Mouse (Mus musculus) c-Kit-positive CD71-positive TER-119-negative erythroid progenitor cells, embryonic 14.5 days (primary cell): Measurements from ENCODE around the gene Zbtb9.
"Not testable (repeated sequence)": the region's sequence is repeated elsewhere in the genome, so short reads cannot be mapped to it uniquely, and the experiment has no call there.

Source experiments
- DNase-seq: peaks from one replicate; pipeline ENCODE4 v3.0.0-alpha.2; 2013; ENCODE audit warnings: low read depth

The Zbtb9 gene

GRCm38 (mm10) chr17:26972703-26973574 is at the start of gene Zbtb9:
Zbtb9 (plus strand) TSS chr17:26973167.
- peak; percentile 92 for DNase-seq

- DNase-seq, result not testable (repeated sequence)
Measured at GRCm38 (mm10) chr17:26925414-26925813, 47.6 kb upstream of the Zbtb9 start.

GRCm38 (mm10) chr17:26931795-26932194 is 41.2 kb upstream of the Zbtb9 start:
- DNase-seq, result not testable (repeated sequence)

- DNase-seq, result peak; percentile 81
Measured at GRCm38 (mm10) chr17:26932839-26933398, 40.0 kb upstream of the Zbtb9 start, which contains the start of gene Phf1. Phf1 (plus strand) TSS chr17:26933052.

- DNase-seq, result no peak
Measured at GRCm38 (mm10) chr17:26933419-26933818, 39.5 kb upstream of the Zbtb9 start.

- no peak for DNase-seq
Measured at GRCm38 (mm10) chr17:26933885-26934827, 38.8 kb upstream of the Zbtb9 start.

GRCm38 (mm10) chr17:26935027-26935426 is 37.9 kb upstream of the Zbtb9 start:
- no peak for DNase-seq

GRCm38 (mm10) chr17:26936453-26936852 is 36.5 kb upstream of the Zbtb9 start:
- DNase-seq, result no peak

GRCm38 (mm10) chr17:26936921-26937695 is 35.9 kb upstream of the Zbtb9 start:
- DNase-seq, result no peak

- DNase-seq, result no peak
Measured at GRCm38 (mm10) chr17:26937883-26938695, 34.9 kb upstream of the Zbtb9 start.

GRCm38 (mm10) chr17:26938731-26939130 is 34.2 kb upstream of the Zbtb9 start:
- DNase-seq, result no peak

GRCm38 (mm10) chr17:26939178-26939972 is 33.6 kb upstream of the Zbtb9 start, which contains the start of gene Cuta:
Cuta (minus strand) TSS chr17:26939569.
- DNase-seq, result peak; percentile 99

GRCm38 (mm10) chr17:26939973-26940300 is 33.0 kb upstream of the Zbtb9 start:
- DNase-seq, result no peak

GRCm38 (mm10) chr17:26941031-26941789 is 31.8 kb upstream of the Zbtb9 start, which contains the start of gene Syngap1:
Syngap1 (plus strand) TSS chr17:26941253.
- DNase-seq, result no peak

GRCm38 (mm10) chr17:26941841-26942570 is 31.0 kb upstream of the Zbtb9 start:
- no peak for DNase-seq

GRCm38 (mm10) chr17:26945824-26946495 is 27.0 kb upstream of the Zbtb9 start:
- no peak for DNase-seq

- DNase-seq, result no peak
Measured at GRCm38 (mm10) chr17:26946567-26946966, 26.4 kb upstream of the Zbtb9 start.
